Mouse (Mus musculus) olfactory bulb, adult 2 months (tissue): Measurements from ENCODE around the gene Rnase11. TPM values are rescaled to one million over a fixed set of nuclear protein-coding genes. Genes with fewer than 3 reads are reported as not detected.

Experiments used
- H3K27ac ChIP-seq: fragments of 200-500 bp; 2 replicates; pipeline ENCODE4 v1.5.1; 2012; ENCODE audit warnings: low read depth, low read length; ENCODE audit not compliant: insufficient read depth
- H3K4me1 ChIP-seq: fragments of 200-500 bp; 2 replicates; pipeline ENCODE4 v1.6.1; 2012; ENCODE audit warnings: low read length; ENCODE audit not compliant: control insufficient read depth, insufficient read depth
- H3K4me3 ChIP-seq: fragments of 200-500 bp; 2 replicates; pipeline ENCODE4 v1.5.1; 2012; ENCODE audit warnings: mild to moderate bottlenecking, low read depth, low read length, moderate library complexity; ENCODE audit not compliant: insufficient read depth
- CTCF ChIP-seq: fragments of 200-500 bp; IDR thresholded peaks from 2 replicates; pipeline ENCODE4 v1.5.1; 2012; ENCODE audit warnings: low read depth, mild to moderate bottlenecking, low read length, moderate library complexity; ENCODE audit not compliant: insufficient read depth
- POLR2A ChIP-seq: fragments of 200-500 bp; IDR thresholded peaks from 2 replicates; pipeline ENCODE4 v1.6.1; 2012; ENCODE audit warnings: mild to moderate bottlenecking, low read depth, low read length, moderate library complexity; ENCODE audit not compliant: insufficient read depth
- WGBS: fragments of 180-500 bp; shearing (Covaris S2); methylation state at CpG from one replicate; pipeline ENCODE4 v1.1.7; 2018; 5-methylcytosine and 5-hydroxymethylcytosine counted together
- polyA plus RNA-seq: library from polyadenylated mRNA; stranded (reverse); fragments of >200 nt; gene quantifications from 2 replicates; pipeline ENCODE4 v1.2.4, GENCODE M21; 2012; ENCODE audit warnings: low replicate concordance; ENCODE audit not compliant: missing spikeins, insufficient read depth, insufficient read length

Gene Rnase11
- polyA plus RNA-seq, 1 experiment = not detected

DNA sequence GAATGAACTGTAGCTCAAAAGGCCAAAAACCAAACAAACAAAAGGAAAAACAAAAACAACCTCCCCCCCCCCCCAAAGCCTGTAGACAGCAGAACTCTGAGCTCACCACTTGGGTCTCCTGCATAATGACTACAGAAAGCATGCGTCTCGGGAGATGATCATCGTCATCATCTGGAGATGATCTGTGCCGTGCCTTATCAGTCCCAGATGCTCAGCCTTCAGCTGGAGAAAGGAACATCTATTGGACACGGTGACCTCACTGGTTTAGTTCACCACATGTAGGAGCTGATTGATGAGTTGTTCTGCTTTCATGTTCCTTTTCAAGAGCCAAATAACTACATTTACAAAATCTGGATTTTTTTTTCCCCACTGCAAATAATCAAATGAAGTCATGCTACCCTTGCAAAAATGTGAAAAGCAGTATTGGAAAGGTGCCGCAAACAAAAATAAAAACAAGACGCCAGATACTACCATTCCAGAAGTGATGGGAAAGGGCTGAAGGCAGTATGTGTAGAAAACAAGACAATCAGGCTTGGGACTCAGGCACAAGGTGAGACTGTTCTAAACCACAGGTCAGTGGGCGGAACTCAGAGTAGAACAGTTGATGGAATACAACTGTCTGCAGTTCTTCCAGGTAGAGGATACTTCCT lies 42.7 kb downstream of the Rnase11 start, which contains the start of gene Rnase10:
Gene Rnase10, plus strand, starts transcription at position 600 of the 650 bp plus-strand sequence.
- Histone ChIP-seq H3K4me1 (no peaks in the 10 kb centered on the region), H3K4me3 (no peak within 1 kb of the TSS), H3K27ac (no peak within 1 kb of the TSS)
- WGBS = 91% methylated on average over 8 of the region's 8 CpGs
- TF ChIP-seq CTCF (no peak), POLR2A (no peak)

Other genes with a start within 250 kb of the Rnase11 start
- not detected in 2 replicates for gene Ccnb1ip1, start 242.4 kb downstream of the Rnase11 start, polyA plus RNA-seq
- not detected in 2 replicates for gene Parp2, start 242.3 kb downstream of the Rnase11 start, polyA plus RNA-seq
- not detected in 2 replicates for gene Tep1, start 179.6 kb downstream of the Rnase11 start, polyA plus RNA-seq
- gene Klhl33, start 152.7 kb downstream of the Rnase11 start, polyA plus RNA-seq = not detected in 2 replicates
- not detected in 2 replicates for gene Osgep, start 125.3 kb downstream of the Rnase11 start, polyA plus RNA-seq
- gene Apex1, start 125.2 kb downstream of the Rnase11 start, polyA plus RNA-seq = not detected in 2 replicates
- gene Pip4p1, start 119.3 kb downstream of the Rnase11 start, polyA plus RNA-seq = not detected in 2 replicates
- not detected in 2 replicates for gene Pnp, start 119.1 kb downstream of the Rnase11 start, polyA plus RNA-seq
- gene Gm49342, start 105.6 kb downstream of the Rnase11 start, polyA plus RNA-seq = not detected in 2 replicates
- gene Pnp2, start 94.2 kb downstream of the Rnase11 start, polyA plus RNA-seq = not detected in 2 replicates
- not detected in 2 replicates for gene Rnase10, start 42.4 kb downstream of the Rnase11 start, polyA plus RNA-seq
- gene Rnase9, start 8.3 kb downstream of the Rnase11 start, polyA plus RNA-seq = not detected in 2 replicates
- not detected in 2 replicates for gene Rnase12, start 7.5 kb upstream of the Rnase11 start, polyA plus RNA-seq
- not detected in 2 replicates for gene Olfr750, start 24.3 kb upstream of the Rnase11 start, polyA plus RNA-seq
- gene Rnase4, start 40.9 kb upstream of the Rnase11 start, polyA plus RNA-seq = not detected in 2 replicates
- not detected in 2 replicates for gene Ang, start 41.0 kb upstream of the Rnase11 start, polyA plus RNA-seq
- gene Eddm3b, start 64.3 kb upstream of the Rnase11 start, polyA plus RNA-seq = not detected in 2 replicates
- gene Rnase6, start 73.7 kb upstream of the Rnase11 start, polyA plus RNA-seq = not detected in 2 replicates
- not detected in 2 replicates for gene Rnase1, start 96.6 kb upstream of the Rnase11 start, polyA plus RNA-seq
- gene Rnase2b, start 112.1 kb upstream of the Rnase11 start, polyA plus RNA-seq = not detected in 2 replicates
- not detected in 2 replicates for gene Ang2, start 149.0 kb upstream of the Rnase11 start, polyA plus RNA-seq
- gene Ear14, start 153.2 kb upstream of the Rnase11 start, polyA plus RNA-seq = not detected in 2 replicates
- gene Rnase2a, start 205.9 kb upstream of the Rnase11 start, polyA plus RNA-seq = not detected in 2 replicates